Mouse (Mus musculus) liver, embryonic 12.5 days (tissue): ENCODE measurements at regions not wholly inside any gene's neighbourhood (a gene's known extent, or its start where the extent isn't known, plus 50 kb on each side); places are given as distances from the start of the nearest gene placed in this dataset.

Source experiments
- ATAC-seq: fragments of 200-750 bp; cut with Nextera tagmentation; 2 replicates; pipeline ENCODE4 v1.8.0; 2017; ENCODE audit warnings: moderate number of reproducible peaks, mild to moderate bottlenecking, moderate library complexity
- H3K27ac ChIP-seq: fragments of 300-500 bp; sonication (generic); 2 replicates; pipeline ENCODE4 v1.5.1; 2016; ENCODE audit warnings: mild to moderate bottlenecking
- H3K27me3 ChIP-seq: fragments of 300-500 bp; sonication (generic); replicated peaks from 2 replicates; pipeline ENCODE4 v1.6.1; 2016; ENCODE audit warnings: mild to moderate bottlenecking, moderate library complexity
- H3K36me3 ChIP-seq: fragments of 300-500 bp; sonication (generic); 2 replicates; pipeline ENCODE4 v1.6.1; 2016; ENCODE audit warnings: mild to moderate bottlenecking, moderate library complexity
- H3K4me1 ChIP-seq: fragments of 300-500 bp; sonication (generic); 2 replicates; pipeline ENCODE4 v1.6.1; 2016
- H3K4me2 ChIP-seq: fragments of 300-500 bp; sonication (generic); 2 replicates; pipeline ENCODE4 v1.6.1; 2016; ENCODE audit warnings: mild to moderate bottlenecking, moderate library complexity
- H3K4me3 ChIP-seq: fragments of 300-500 bp; sonication (generic); 2 replicates; pipeline ENCODE4 v1.5.1; 2016; ENCODE audit warnings: mild to moderate bottlenecking, moderate library complexity
- H3K9ac ChIP-seq: fragments of 300-500 bp; sonication (generic); 2 replicates; pipeline ENCODE4 v1.6.1; 2016; ENCODE audit warnings: mild to moderate bottlenecking, moderate library complexity
- H3K9me3 ChIP-seq: fragments of 300-500 bp; sonication (generic); replicated peaks from 2 replicates; pipeline ENCODE4 v1.6.1; 2016; ENCODE audit warnings: mild to moderate bottlenecking, moderate library complexity
- WGBS: fragments of 180-500 bp; shearing (Covaris S2); methylation state at CpG from one replicate; pipeline ENCODE4 v1.1.7; 2016; ENCODE audit not compliant: insufficient replicate concordance; 5-methylcytosine and 5-hydroxymethylcytosine counted together

DNA sequence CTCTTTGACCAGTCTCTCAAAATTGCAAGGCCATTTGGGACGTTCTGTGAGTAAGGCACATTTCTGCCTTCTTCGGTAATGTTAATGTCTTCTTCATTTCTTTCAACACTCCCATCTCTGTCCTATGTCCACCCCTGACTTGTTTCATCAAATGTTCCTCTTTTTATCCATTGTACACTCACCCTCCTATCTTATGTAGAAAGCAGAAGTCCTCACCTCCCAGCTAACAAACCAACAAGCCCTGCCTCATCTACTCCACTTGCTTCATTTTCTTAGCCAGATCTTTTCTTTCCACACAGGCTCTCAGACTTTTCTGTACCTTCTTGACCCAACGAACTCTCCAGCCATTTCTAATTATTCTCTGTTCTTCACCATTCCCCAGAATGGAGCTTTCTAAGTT is 179.2 kb upstream of the Cnr1 start:
- no peaks in the 10 kb centered on the region for H3K9me3 ChIP-seq
- H3K4me2 ChIP-seq = no peak overlapping the region
- WGBS = 54% methylated on average over 3 of the region's 3 CpGs
- H3K4me1 ChIP-seq = no peaks in the 10 kb centered on the region
- H3K36me3 ChIP-seq = no peaks in the 10 kb centered on the region
- H3K4me3 ChIP-seq = no peak overlapping the region
- no peak overlapping the region for H3K27ac ChIP-seq
- ATAC-seq = no peak
- no peaks in the 10 kb centered on the region for H3K27me3 ChIP-seq
- H3K9ac ChIP-seq = no peak overlapping the region

GRCm38 (mm10) chr4:33747316-33747895 is 177.0 kb upstream of the Cnr1 start:
- Histone ChIP-seq H3K4me1 (no peaks in the 10 kb centered on the region), H3K27ac (no peak overlapping the region), H3K4me3 (no peak overlapping the region), H3K27me3 (no peaks in the 10 kb centered on the region), H3K9me3 (no peaks in the 10 kb centered on the region), H3K36me3 (no peaks in the 10 kb centered on the region), H3K9ac (no peak overlapping the region), H3K4me2 (no peak overlapping the region)
- no peak for ATAC-seq
- WGBS = 64% methylated on average over 5 of the region's 5 CpGs

DNA sequence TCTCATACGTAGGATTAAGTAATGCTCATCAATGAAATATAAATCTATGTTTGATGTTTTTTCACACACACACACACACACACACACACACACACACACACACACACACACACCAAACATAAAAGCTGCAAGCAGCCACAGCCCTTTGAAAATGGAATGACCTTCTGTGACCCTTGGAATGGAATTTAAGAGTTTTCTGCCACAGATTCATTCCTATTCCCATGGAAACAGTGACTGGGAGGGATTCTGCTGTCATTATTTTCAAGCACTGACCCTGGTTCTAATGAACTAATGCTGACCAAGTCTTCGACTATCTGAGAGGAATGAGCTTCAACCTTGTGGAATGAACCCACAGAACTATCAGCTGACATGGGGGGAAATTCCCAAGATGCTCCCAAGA is 156.7 kb upstream of the Cnr1 start:
- WGBS = 57% methylated on average over 2 of the region's 2 CpGs
- ATAC-seq = no peak
- no peaks in the 10 kb centered on the region for H3K4me1 ChIP-seq
- H3K27ac ChIP-seq = no peak overlapping the region
- H3K36me3 ChIP-seq = no peaks in the 10 kb centered on the region
- H3K9ac ChIP-seq = no peak overlapping the region
- no peaks in the 10 kb centered on the region for H3K9me3 ChIP-seq
- no peaks in the 10 kb centered on the region for H3K27me3 ChIP-seq
- no peak overlapping the region for H3K4me3 ChIP-seq
- no peak overlapping the region for H3K4me2 ChIP-seq

- Histone ChIP-seq H3K9me3 (no peaks in the 10 kb centered on the region), H3K4me3 (no peak overlapping the region), H3K27ac (no peak overlapping the region), H3K9ac (no peak overlapping the region), H3K27me3 (no peaks in the 10 kb centered on the region), H3K36me3 (no peaks in the 10 kb centered on the region), H3K4me2 (no peak overlapping the region), H3K4me1 (no peaks in the 10 kb centered on the region)
- WGBS = 69% methylated on average over 4 of the region's 4 CpGs
- no peak for ATAC-seq
Observed at GRCm38 (mm10) chr4:33786027-33786426, 138.4 kb upstream of the Cnr1 start.

GRCm38 (mm10) chr4:33786958-33787357 is 137.4 kb upstream of the Cnr1 start:
- Histone ChIP-seq H3K36me3 (no peaks in the 10 kb centered on the region), H3K4me2 (no peak overlapping the region), H3K9me3 (no peaks in the 10 kb centered on the region), H3K4me3 (no peak overlapping the region), H3K9ac (no peak overlapping the region), H3K4me1 (no peaks in the 10 kb centered on the region), H3K27me3 (no peaks in the 10 kb centered on the region), H3K27ac (no peak overlapping the region)
- 0 out of 2 replicates have a peak, but pooled peaks have one; percentile 44 for ATAC-seq
- 28% methylated on average over 4 of the region's 4 CpGs for WGBS

GRCm38 (mm10) chr4:33793398-33793797 is 131.0 kb upstream of the Cnr1 start:
- no peak for ATAC-seq
- Histone ChIP-seq H3K4me1 (no peaks in the 10 kb centered on the region), H3K4me2 (no peak overlapping the region), H3K9me3 (no peaks in the 10 kb centered on the region), H3K36me3 (no peaks in the 10 kb centered on the region), H3K4me3 (no peak overlapping the region), H3K27ac (no peak overlapping the region), H3K27me3 (no peaks in the 10 kb centered on the region), H3K9ac (no peak overlapping the region)
- 83% methylated on average over 8 of the region's 8 CpGs for WGBS

- 87% methylated on average over 3 of the region's 3 CpGs for WGBS
- ATAC-seq = no peak
- H3K4me2 ChIP-seq = no peak overlapping the region
- H3K27me3 ChIP-seq = no peaks in the 10 kb centered on the region
- no peak overlapping the region for H3K4me3 ChIP-seq
- no peaks in the 10 kb centered on the region for H3K36me3 ChIP-seq
- H3K4me1 ChIP-seq = no peaks in the 10 kb centered on the region
- H3K9ac ChIP-seq = no peak overlapping the region
- H3K9me3 ChIP-seq = no peaks in the 10 kb centered on the region
- no peak overlapping the region for H3K27ac ChIP-seq
Observed at GRCm38 (mm10) chr4:33795461-33795860, 128.9 kb upstream of the Cnr1 start.

DNA sequence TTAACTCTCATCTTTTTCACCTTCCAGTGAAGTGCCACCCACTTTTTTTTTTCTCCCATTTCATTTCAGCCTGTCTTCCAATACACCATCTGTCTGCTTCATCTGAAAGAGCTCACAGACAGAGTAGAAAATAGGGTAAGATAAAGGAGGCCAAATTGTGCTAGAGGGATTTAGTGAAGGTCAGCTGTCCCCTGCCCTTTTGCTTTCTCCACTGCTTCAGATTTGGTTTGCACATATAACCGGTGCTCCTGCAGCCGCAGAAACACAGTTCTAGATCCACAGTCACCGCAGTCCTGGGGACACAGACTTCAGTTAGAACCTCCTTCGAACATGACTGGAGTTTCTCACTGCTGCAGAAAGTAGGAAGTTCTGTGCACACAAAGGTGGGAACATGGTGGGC is 126.4 kb upstream of the Cnr1 start:
- 81% methylated on average over 4 of the region's 4 CpGs for WGBS
- H3K4me2 ChIP-seq = no peak overlapping the region
- H3K36me3 ChIP-seq = no peaks in the 10 kb centered on the region
- no peak for ATAC-seq
- H3K27me3 ChIP-seq = no peaks in the 10 kb centered on the region
- H3K9ac ChIP-seq = no peak overlapping the region
- no peak overlapping the region for H3K27ac ChIP-seq
- H3K4me1 ChIP-seq = no peaks in the 10 kb centered on the region
- H3K9me3 ChIP-seq = no peaks in the 10 kb centered on the region
- H3K4me3 ChIP-seq = no peak overlapping the region

DNA sequence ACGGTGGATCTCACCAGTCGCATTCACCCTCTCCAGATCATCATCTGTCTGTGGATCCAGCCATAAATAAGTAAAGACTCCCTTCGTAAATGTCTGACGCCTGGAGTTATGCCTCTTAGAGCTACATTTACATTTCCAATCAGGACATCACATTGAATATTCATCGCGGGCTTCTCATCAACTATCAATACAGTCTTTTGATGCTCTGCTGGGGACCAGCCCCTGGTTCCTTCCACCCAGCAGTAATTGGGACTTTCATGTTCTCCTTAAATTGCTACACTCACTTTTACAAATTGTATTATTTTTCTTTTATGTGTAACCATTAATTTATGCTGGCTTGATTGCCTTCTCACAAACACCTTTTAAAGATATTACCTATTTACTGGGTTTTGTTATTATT is 125.7 kb upstream of the Cnr1 start:
- no peaks in the 10 kb centered on the region for H3K9me3 ChIP-seq
- H3K4me2 ChIP-seq = no peak overlapping the region
- 71% methylated on average over 6 of the region's 6 CpGs for WGBS
- ATAC-seq = no peak
- H3K9ac ChIP-seq = no peak overlapping the region
- H3K4me1 ChIP-seq = no peaks in the 10 kb centered on the region
- no peaks in the 10 kb centered on the region for H3K36me3 ChIP-seq
- H3K27me3 ChIP-seq = no peaks in the 10 kb centered on the region
- no peak overlapping the region for H3K4me3 ChIP-seq
- no peak overlapping the region for H3K27ac ChIP-seq

- Histone ChIP-seq H3K27ac (no peak overlapping the region), H3K9me3 (no peaks in the 10 kb centered on the region), H3K4me2 (no peak overlapping the region), H3K4me1 (no peaks in the 10 kb centered on the region), H3K4me3 (no peak overlapping the region), H3K36me3 (no peaks in the 10 kb centered on the region), H3K9ac (no peak overlapping the region), H3K27me3 (no peaks in the 10 kb centered on the region)
- WGBS = 43% methylated on average over 6 of the region's 6 CpGs
- ATAC-seq = no peak
Observed at GRCm38 (mm10) chr4:33799110-33799509, 125.3 kb upstream of the Cnr1 start.

GRCm38 (mm10) chr4:33799831-33800230 is 124.6 kb upstream of the Cnr1 start:
- H3K4me1 ChIP-seq = no peaks in the 10 kb centered on the region
- H3K36me3 ChIP-seq = no peaks in the 10 kb centered on the region
- H3K4me2 ChIP-seq = no peak overlapping the region
- no peaks in the 10 kb centered on the region for H3K27me3 ChIP-seq
- no peak overlapping the region for H3K4me3 ChIP-seq
- H3K27ac ChIP-seq = no peak overlapping the region
- no peak overlapping the region for H3K9ac ChIP-seq
- ATAC-seq = no peak
- 50% methylated on average over 1 of the region's 1 CpGs for WGBS
- no peaks in the 10 kb centered on the region for H3K9me3 ChIP-seq

DNA sequence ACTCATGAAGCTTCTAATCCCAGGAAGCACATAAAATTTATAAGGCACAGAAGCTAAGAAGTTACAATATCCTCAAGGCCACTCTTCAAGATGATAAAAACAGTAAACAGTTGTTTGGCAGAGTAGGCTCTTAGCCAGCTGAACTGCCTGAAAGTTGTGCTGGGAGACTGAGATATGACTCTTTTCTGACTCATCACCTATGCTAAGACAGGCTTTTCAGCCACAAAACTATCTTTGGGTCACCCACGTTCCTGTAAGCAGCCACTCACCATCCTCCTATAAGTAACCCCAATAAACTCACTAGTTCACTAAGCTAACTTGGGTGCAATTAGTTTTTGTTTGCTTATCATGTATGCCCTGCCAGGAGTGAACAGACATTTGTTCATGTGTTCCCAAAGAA is 112.1 kb upstream of the Cnr1 start:
- no peak for ATAC-seq
- Histone ChIP-seq H3K9me3 (no peaks in the 10 kb centered on the region), H3K4me2 (no peak overlapping the region), H3K9ac (no peak overlapping the region), H3K36me3 (no peaks in the 10 kb centered on the region), H3K27ac (no peak overlapping the region), H3K4me3 (no peak overlapping the region), H3K4me1 (no peaks in the 10 kb centered on the region), H3K27me3 (no peaks in the 10 kb centered on the region)
- 31% methylated on average over 1 of the region's 1 CpGs for WGBS

- no peak overlapping the region for H3K4me3 ChIP-seq
- H3K36me3 ChIP-seq = no peaks in the 10 kb centered on the region
- no peaks in the 10 kb centered on the region for H3K27me3 ChIP-seq
- no peaks in the 10 kb centered on the region for H3K4me1 ChIP-seq
- no peak overlapping the region for H3K27ac ChIP-seq
- WGBS = 8% methylated on average over 5 of the region's 5 CpGs
- no peak overlapping the region for H3K4me2 ChIP-seq
- H3K9me3 ChIP-seq = no peaks in the 10 kb centered on the region
- H3K9ac ChIP-seq = no peak overlapping the region
- ATAC-seq = no peak
Observed at GRCm38 (mm10) chr4:33823850-33824249, 100.5 kb upstream of the Cnr1 start.
